Mouse (Mus musculus): ENCODE data around the gene Susd1. TPM values are rescaled to one million over a fixed set of nuclear protein-coding genes. Genes with fewer than 3 reads are reported as not detected.

Gene Susd1
- polyA plus RNA-seq, 1 experiment from 2014 or later = 0.70 TPM

DNA sequence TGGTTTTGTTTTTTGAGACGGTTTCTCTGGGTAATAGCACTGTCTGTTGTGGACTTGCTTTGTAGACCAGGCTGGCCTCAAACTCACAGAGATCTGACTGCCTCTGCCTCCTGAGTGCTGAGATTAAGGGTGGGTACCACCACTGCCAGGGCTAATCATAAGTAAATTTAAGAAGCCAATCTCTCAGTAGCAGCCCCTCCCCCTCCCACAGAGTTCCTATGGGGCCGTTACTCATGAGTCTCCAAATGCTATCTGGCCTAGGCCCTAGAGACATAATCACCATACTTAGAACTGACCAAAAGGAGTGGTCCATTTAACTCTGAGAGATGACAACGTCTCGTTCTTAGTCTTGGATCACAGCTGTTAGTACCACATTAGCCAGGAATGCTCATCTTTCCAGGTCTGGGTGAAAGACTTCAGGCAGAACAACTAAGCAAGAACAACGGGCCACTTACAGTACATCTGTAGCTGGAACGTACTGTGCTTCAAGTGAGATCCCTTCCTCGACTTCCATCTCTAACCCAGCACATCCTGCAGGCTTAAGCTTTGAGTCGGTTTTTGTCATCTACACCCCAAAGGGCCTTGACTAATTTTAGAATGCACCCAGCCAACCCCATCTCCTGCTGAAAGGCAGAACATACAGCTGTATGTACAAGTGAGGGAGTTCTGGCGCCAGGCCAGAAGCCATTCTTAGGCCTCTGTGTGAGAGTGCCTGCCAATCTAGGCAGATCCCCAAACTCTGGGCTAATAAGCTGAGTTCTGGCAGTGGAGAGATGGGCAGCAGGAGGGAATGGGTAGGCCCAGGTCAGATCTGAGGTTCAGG is 102.6 kb downstream of the Susd1 start:
- H3K27me3 ChIP-seq (replicated peaks; ENCODE audit: control insufficient read depth, insufficient read depth, low read length) = no peaks in the 10 kb centered on the region
- peak; percentile 80 for ATAC-seq
- no peaks in the 10 kb centered on the region for H3K36me3 ChIP-seq (ENCODE audit: control insufficient read depth, insufficient read depth, low read length)
- H3K4me2 ChIP-seq (ENCODE audit: low read length) = no peak overlapping the region
- H3K27ac ChIP-seq (ENCODE audit: low read depth, low read length) = no peak overlapping the region
- no peaks in the 10 kb centered on the region for H3K9me3 ChIP-seq (replicated peaks; ENCODE audit: control insufficient read depth, low read length)
- whole genome bisulfite sequencing = 56% methylated on average over 9 of the region's 9 CpGs
- H3K9ac ChIP-seq (ENCODE audit: low read length) = no peak overlapping the region
- no peaks in the 10 kb centered on the region; the same call in 1 of the 2 replicates for H3K4me1 ChIP-seq (ENCODE audit: control insufficient read depth, insufficient read depth, low read length)
- peak; percentile 87 for DNase-seq (ENCODE audit: low spot score)
- no peak overlapping the region for H3K4me3 ChIP-seq (ENCODE audit: low read depth, low read length)

DNA sequence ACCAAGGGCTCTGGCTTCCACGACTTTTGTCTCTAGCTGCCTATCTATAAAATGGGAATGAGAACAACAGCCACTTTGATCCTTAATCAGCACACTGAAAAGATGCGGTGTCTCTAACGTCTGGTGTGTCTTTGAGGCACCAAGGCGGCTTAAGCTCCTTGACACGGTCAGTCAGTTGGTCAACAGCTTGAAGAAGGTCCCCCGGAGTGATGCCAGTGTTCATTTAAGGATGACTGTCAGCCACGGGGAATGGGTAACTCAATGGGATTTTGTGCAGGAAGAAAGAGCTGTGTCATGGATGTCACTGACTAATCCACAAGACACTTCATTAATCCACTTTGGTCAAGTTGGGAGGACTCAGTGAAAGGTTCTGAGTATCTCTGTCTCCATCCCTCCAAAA is 103.3 kb downstream of the Susd1 start:
- H3K36me3 ChIP-seq (ENCODE audit: control insufficient read depth, insufficient read depth, low read length) = no peaks in the 10 kb centered on the region
- ATAC-seq (no peak), DNase-seq (ENCODE audit: low spot score) (no peak)
- no peak overlapping the region for H3K27ac ChIP-seq (ENCODE audit: low read depth, low read length)
- H3K4me1 ChIP-seq (ENCODE audit: control insufficient read depth, insufficient read depth, low read length) = no peaks in the 10 kb centered on the region; the same call in 1 of the 2 replicates
- H3K27me3 ChIP-seq (replicated peaks; ENCODE audit: control insufficient read depth, insufficient read depth, low read length) = no peaks in the 10 kb centered on the region
- WGBS = 50% methylated on average over 7 of the region's 7 CpGs
- H3K4me2 ChIP-seq (ENCODE audit: low read length) = no peak overlapping the region
- no peak overlapping the region for H3K9ac ChIP-seq (ENCODE audit: low read length)
- no peak overlapping the region for H3K4me3 ChIP-seq (ENCODE audit: low read depth, low read length)
- no peaks in the 10 kb centered on the region for H3K9me3 ChIP-seq (replicated peaks; ENCODE audit: control insufficient read depth, low read length)

DNA sequence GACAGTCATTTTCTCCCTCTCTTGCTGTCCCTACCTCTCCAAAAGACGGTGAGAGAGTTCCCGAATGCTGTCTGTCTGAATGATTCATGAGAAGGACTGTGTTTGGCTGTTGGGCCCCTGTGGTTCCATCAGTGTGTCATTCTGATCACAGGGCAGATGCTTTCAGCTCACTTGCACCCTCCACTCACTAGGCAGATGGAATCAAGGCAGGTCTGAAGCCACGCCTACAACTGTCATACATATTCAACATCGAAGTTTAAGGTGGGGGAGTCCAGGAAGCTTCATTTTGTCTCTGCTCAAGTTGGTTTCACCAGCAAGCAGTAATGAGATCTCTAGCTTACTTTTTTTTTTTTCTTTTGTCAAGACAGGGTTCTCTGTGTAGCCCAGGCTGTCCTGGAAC is 104.2 kb downstream of the Susd1 start:
- H3K4me2 ChIP-seq (ENCODE audit: low read length) = no peak overlapping the region
- DNase-seq (ENCODE audit: low spot score) = no peak
- ATAC-seq = no peak
- no peak overlapping the region for H3K4me3 ChIP-seq (ENCODE audit: low read depth, low read length)
- no peaks in the 10 kb centered on the region; the same call in 1 of the 2 replicates for H3K4me1 ChIP-seq (ENCODE audit: control insufficient read depth, insufficient read depth, low read length)
- no peaks in the 10 kb centered on the region for H3K36me3 ChIP-seq (ENCODE audit: control insufficient read depth, insufficient read depth, low read length)
- no peaks in the 10 kb centered on the region for H3K9me3 ChIP-seq (replicated peaks; ENCODE audit: control insufficient read depth, low read length)
- no peak overlapping the region for H3K9ac ChIP-seq (ENCODE audit: low read length)
- no peak overlapping the region for H3K27ac ChIP-seq (ENCODE audit: low read depth, low read length)
- no peaks in the 10 kb centered on the region for H3K27me3 ChIP-seq (replicated peaks; ENCODE audit: control insufficient read depth, insufficient read depth, low read length)
- 94% methylated on average over 4 of the region's 4 CpGs for WGBS

- no peak for ATAC-seq
- Histone ChIP-seq H3K36me3 (ENCODE audit: control insufficient read depth, insufficient read depth, low read length) (no peaks in the 10 kb centered on the region), H3K9me3 (replicated peaks; ENCODE audit: control insufficient read depth, low read length) (no peaks in the 10 kb centered on the region), H3K27ac (ENCODE audit: low read depth, low read length) (no peak overlapping the region), H3K4me3 (ENCODE audit: low read depth, low read length) (no peak overlapping the region), H3K27me3 (replicated peaks; ENCODE audit: control insufficient read depth, insufficient read depth, low read length) (no peaks in the 10 kb centered on the region), H3K4me2 (ENCODE audit: low read length) (no peak overlapping the region), H3K4me1 (ENCODE audit: control insufficient read depth, insufficient read depth, low read length) (no peaks in the 10 kb centered on the region; the same call in 1 of the 2 replicates), H3K9ac (ENCODE audit: low read length) (no peak overlapping the region)
- WGBS = 95% methylated on average over 14 of the region's 14 CpGs
- no peak for DNase-seq (ENCODE audit: low spot score)
These were observed 105.0 kb downstream of the Susd1 start for GRCm38 (mm10) chr4:59333424-59333895.

DNA sequence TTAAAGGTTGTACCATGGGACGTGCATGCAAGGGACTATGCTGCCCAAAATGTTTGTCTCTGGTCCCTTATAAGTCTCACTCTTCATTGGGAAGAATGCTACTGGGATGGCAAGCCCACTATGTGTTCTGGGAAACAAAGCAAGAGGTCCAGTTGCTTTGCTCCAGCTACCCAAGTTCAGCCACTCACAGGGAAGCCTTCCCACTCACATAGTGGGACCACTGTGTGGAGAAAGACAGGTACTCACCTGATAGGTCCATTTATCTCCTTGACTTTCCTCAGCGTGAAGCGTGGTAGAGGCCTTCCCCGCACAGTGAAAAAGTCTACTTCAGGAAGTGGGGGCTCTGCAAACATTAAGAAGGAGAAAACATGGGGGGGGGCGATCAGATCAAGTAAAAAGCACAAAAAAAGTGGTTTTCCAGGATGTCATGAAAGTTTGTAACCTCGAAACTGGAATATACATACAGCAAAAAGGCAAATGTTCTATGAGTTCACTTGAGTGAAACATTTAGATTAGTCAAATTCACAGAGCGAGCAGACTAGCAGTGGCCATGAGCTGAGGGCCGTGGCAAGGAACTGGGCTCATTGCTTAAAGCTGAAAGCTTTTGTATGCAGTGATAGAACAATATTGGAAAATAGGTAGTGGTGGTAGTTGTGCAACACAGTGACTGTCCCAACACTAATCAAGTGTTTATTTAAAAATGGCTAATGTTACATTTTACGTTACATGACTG is 105.6 kb downstream of the Susd1 start:
- H3K4me1 ChIP-seq (ENCODE audit: control insufficient read depth, insufficient read depth, low read length) = no peaks in the 10 kb centered on the region; the same call in 1 of the 2 replicates
- H3K4me3 ChIP-seq (ENCODE audit: low read depth, low read length) = no peak overlapping the region
- H3K36me3 ChIP-seq (ENCODE audit: control insufficient read depth, insufficient read depth, low read length) = no peaks in the 10 kb centered on the region
- ATAC-seq (no peak), DNase-seq (ENCODE audit: low spot score) (no peak)
- no peak overlapping the region for H3K4me2 ChIP-seq (ENCODE audit: low read length)
- WGBS = 92% methylated on average over 9 of the region's 9 CpGs
- no peaks in the 10 kb centered on the region for H3K9me3 ChIP-seq (replicated peaks; ENCODE audit: control insufficient read depth, low read length)
- no peak overlapping the region for H3K9ac ChIP-seq (ENCODE audit: low read length)
- H3K27ac ChIP-seq (ENCODE audit: low read depth, low read length) = no peak overlapping the region
- H3K27me3 ChIP-seq (replicated peaks; ENCODE audit: control insufficient read depth, insufficient read depth, low read length) = no peaks in the 10 kb centered on the region

- no peak overlapping the region for H3K9ac ChIP-seq (ENCODE audit: low read length)
- no peaks in the 10 kb centered on the region; the same call in 1 of the 2 replicates for H3K4me1 ChIP-seq (ENCODE audit: control insufficient read depth, insufficient read depth, low read length)
- no peaks in the 10 kb centered on the region for H3K9me3 ChIP-seq (replicated peaks; ENCODE audit: control insufficient read depth, low read length)
- no peaks in the 10 kb centered on the region for H3K36me3 ChIP-seq (ENCODE audit: control insufficient read depth, insufficient read depth, low read length)
- no peaks in the 10 kb centered on the region for H3K27me3 ChIP-seq (replicated peaks; ENCODE audit: control insufficient read depth, insufficient read depth, low read length)
- no peak overlapping the region for H3K4me2 ChIP-seq (ENCODE audit: low read length)
- no peak for ATAC-seq
- WGBS = 85% methylated on average over 5 of the region's 5 CpGs
- H3K4me3 ChIP-seq (ENCODE audit: low read depth, low read length) = no peak overlapping the region
- no peak overlapping the region for H3K27ac ChIP-seq (ENCODE audit: low read depth, low read length)
- DNase-seq (ENCODE audit: low spot score) = no peak
These were observed 106.3 kb downstream of the Susd1 start for GRCm38 (mm10) chr4:59332089-59332488.

DNA sequence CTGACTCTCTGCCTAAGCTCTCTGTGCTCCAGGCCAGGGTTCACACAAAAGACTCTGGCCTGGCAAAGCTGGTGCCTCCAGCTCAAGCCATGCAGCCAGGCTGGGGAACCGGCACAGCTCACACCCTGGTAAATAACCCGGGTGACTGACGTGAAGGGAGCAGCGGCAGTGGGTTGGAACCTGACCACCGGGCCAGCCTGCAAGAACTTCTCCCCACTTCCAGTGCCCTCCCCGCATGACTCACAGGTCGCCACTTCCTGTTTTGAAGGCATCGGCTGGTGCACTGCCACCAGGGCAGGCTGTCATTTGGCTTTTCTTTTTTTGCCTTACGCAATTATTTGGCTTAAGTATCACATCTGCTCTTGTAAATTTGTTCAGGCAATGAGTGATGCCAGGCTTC is 106.8 kb downstream of the Susd1 start:
- ATAC-seq (no peak), DNase-seq (ENCODE audit: low spot score) (peak; percentile 19)
- Histone ChIP-seq H3K9ac (ENCODE audit: low read length) (0 out of 2 replicates have a peak overlapping the region, but pooled peaks have one; percentile 13), H3K4me1 (ENCODE audit: control insufficient read depth, insufficient read depth, low read length) (no peaks in the 10 kb centered on the region; the same call in 1 of the 2 replicates), H3K4me2 (ENCODE audit: low read length) (no peak overlapping the region), H3K4me3 (ENCODE audit: low read depth, low read length) (no peak overlapping the region), H3K36me3 (ENCODE audit: control insufficient read depth, insufficient read depth, low read length) (no peaks in the 10 kb centered on the region), H3K27ac (ENCODE audit: low read depth, low read length) (peak overlapping the region; percentile 39), H3K9me3 (replicated peaks; ENCODE audit: control insufficient read depth, low read length) (no peaks in the 10 kb centered on the region), H3K27me3 (replicated peaks; ENCODE audit: control insufficient read depth, insufficient read depth, low read length) (no peaks in the 10 kb centered on the region)
- 62% methylated on average over 9 of the region's 9 CpGs for WGBS

DNA sequence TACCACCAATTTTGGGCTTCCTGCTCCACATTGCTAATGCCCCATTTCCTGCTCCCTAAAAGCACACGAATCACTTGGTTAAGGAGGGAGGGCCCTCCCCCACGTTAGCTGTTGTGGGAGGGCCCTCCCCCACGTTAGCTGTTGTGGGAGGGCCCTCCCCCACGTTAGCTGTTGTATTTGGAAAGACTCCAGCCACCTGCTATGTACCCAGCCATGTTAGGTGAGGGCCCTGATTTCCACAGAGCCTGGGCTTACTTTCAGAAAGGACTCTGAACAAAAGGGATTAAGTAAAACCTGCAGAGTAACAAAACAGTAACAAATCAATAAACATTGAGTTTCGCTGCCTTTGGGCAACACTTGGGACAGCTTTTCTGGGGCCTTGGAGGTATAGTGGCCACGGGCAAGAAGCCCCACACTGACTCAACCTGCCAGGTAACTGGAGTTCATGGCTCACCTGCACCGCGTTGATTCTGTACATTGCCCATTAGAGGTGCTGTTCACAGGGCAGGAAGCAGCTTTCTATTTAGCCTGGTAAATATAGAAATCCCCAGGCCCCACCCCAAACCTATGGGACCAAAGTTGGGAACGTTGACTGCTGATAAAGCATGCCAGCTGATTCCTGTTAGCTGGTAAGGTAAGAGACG is 107.3 kb downstream of the Susd1 start:
- Histone ChIP-seq H3K4me2 (ENCODE audit: low read length) (no peak overlapping the region), H3K9me3 (replicated peaks; ENCODE audit: control insufficient read depth, low read length) (no peaks in the 10 kb centered on the region), H3K36me3 (ENCODE audit: control insufficient read depth, insufficient read depth, low read length) (no peaks in the 10 kb centered on the region), H3K9ac (ENCODE audit: low read length) (0 out of 2 replicates have a peak overlapping the region, but pooled peaks have one; percentile 13), H3K4me3 (ENCODE audit: low read depth, low read length) (no peak overlapping the region), H3K27ac (ENCODE audit: low read depth, low read length) (peak overlapping the region; percentile 39), H3K27me3 (replicated peaks; ENCODE audit: control insufficient read depth, insufficient read depth, low read length) (no peaks in the 10 kb centered on the region), H3K4me1 (ENCODE audit: control insufficient read depth, insufficient read depth, low read length) (no peaks in the 10 kb centered on the region; the same call in 1 of the 2 replicates)
- WGBS = 21% methylated on average over 10 of the region's 10 CpGs
- ATAC-seq (peak; percentile 43; the same call in 1 of the 2 replicates), DNase-seq (ENCODE audit: low spot score) (peak; percentile 21)

Data from forebrain, embryonic 14.5 days (tissue).